In the genomic region with DNA sequence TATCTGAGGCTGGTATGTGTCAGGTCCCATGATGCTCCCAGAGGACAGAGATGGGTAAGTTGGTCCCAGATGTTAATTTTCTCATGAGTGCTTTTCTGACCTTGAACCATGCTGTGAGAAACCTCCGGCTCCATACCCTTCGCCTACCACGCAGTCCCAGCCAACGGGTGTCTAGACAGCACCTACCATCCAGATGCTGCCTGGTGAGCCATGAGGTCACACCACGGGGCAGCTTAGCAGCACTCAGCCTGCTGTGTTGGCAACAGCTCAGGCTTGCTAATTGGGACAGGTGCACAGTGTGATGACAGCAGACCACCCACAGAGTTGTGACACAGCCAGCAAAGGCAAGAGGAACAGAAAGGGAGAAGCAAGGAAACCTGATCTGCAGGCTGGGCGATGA, we compare ENCODE assay signal across 8 mouse cellular contexts.
A peak's percentile ranks its signal among the peaks of the same experiment; 100 is the strongest.
DNase-seq lines count a peak whose midpoint lies in the region; ATAC-seq lines count a peak whose summit lies in the region.

No protein-coding gene starts in this region.

- H3K4me2 ChIP-seq in hindbrain, embryonic 12.5 days (replicated peaks): no peak overlapping the region

- H3K4me1 ChIP-seq in hindbrain, embryonic 12.5 days: peaks cover 3% of the 10 kb centered on the region; the same call in 1 of the 2 replicates

- intact Hi-C loops in heart, postnatal 14 days (cut with DNase I): no loop called here

- H3K27ac ChIP-seq in hindbrain, embryonic 12.5 days: no peak overlapping the region

- H3K9me3 ChIP-seq in hindbrain, embryonic 12.5 days (replicated peaks): no peaks in the 10 kb centered on the region

- H3K4me3 ChIP-seq in hindbrain, embryonic 12.5 days: no peak overlapping the region

- H3K9ac ChIP-seq in hindbrain, embryonic 12.5 days: no peak overlapping the region

- peak; percentile 10 for DNase-seq in right cerebral cortex, postnatal 14 days
- DNase-seq in right cerebral cortex, adult 2 months (ENCODE audit: low spot score in 2 of 2): no peak
- DNase-seq in cerebellum, postnatal 36 days: peak; percentile 61 to 68
- DNase-seq in retina, postnatal 1 day: peak; percentile 93
- no peak for DNase-seq in heart, postnatal 14 days
- DNase-seq in adrenal gland, adult 2 months: no peak
- DNase-seq in right cerebral cortex, postnatal 25 days: no peak

- no peaks in the 10 kb centered on the region for H3K27me3 ChIP-seq in hindbrain, embryonic 12.5 days

- WGBS in hindbrain, embryonic 12.5 days: 50% methylated on average over 6 of the region's 6 CpGs

- ATAC-seq in hindbrain, embryonic 12.5 days (ENCODE audit: low FRiP score): 0 out of 2 replicates have a peak, but pooled peaks have one; percentile 49

- H3K36me3 ChIP-seq in hindbrain, embryonic 12.5 days: no peaks in the 10 kb centered on the region

Comparison
In these comparisons a context has a peak if more than half of its experiments do, and no peak if none do; other contexts are left out.
1. DNase-seq: peak in right cerebral cortex, postnatal 14 days (single experiment), cerebellum, postnatal 36 days (2 of 2) and retina, postnatal 1 day (single experiment); none in right cerebral cortex, adult 2 months (0 of 2), heart, postnatal 14 days (0 of 2), adrenal gland, adult 2 months (single experiment) and right cerebral cortex, postnatal 25 days (single experiment).